Mouse (Mus musculus): ENCODE results near the gene Sp6.

Gene Sp6

DNA sequence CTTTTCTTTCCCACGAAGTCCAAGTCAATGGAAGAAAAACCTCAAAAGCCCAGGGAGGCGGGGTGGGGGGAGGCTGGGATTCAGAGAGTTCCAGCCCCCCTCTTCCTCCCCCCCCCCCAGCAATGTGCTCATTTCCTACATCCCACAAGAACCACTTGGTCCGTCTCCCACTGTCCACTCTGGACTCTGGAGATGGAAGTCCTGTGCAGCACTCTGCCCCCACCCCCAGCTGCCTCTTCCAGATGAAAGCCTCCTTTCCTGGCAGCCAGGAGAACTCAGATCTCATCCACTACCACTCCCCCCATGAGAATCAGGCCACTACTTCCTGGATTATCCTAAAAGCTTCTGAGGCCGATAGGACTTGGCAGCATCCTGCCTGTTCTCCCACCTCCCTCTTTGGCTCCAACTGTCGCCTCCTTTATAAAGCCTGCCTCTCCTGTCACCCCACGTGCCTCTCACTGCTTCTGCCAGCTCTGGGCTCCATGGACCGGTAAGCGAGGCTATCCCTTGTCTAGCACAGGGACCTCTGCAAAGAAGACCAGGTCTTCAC, at the start of gene Sp6:
TSS of gene Sp6 (plus strand) at position 274 of the 550 bp plus-strand sequence.
- DNase-seq (ENCODE audit: inconsistent ontology term) = no peak

DNA sequence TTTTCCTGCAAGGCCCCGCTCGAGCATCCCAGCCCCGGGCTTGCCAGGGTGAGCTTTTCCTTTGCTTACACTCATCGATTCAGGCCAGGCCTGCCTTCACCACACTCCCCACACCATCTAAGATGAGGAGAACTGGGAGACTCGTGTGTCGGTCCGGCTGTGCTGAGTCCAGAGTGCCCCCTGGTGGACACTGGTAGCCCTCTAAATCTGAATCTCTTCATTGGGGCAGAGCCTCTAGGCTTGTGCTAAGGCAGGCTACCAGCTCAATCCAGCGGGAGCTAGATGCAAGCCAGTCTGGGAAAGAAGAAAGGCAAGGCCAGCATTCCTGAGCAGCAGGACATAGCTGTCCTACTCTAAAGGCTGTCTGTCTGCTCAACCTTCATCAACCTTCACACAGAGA, 49.6 kb upstream of the Sp6 start:
- DNase-seq (ENCODE audit: inconsistent ontology term) = peak; percentile 83

DNA sequence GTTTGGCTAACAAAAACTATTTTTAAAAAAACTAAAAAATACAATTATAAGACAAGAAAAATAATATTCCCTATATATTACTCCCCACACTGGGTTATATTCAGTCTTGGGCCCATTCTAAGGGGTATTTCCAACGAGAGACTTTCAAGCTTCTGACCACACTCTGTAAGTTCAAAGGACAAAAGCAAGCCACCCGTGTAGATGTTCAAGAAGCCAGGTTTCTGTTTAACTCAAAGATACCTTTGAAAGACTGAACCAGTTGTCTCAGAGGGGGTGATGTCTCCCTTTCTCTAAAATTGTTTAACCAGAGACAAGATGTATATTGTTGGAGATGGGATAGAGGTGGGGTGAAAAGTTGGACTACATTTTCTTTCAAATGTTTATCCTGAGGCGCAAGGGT, 47.0 kb upstream of the Sp6 start:
- no peak for DNase-seq (ENCODE audit: inconsistent ontology term)

DNA sequence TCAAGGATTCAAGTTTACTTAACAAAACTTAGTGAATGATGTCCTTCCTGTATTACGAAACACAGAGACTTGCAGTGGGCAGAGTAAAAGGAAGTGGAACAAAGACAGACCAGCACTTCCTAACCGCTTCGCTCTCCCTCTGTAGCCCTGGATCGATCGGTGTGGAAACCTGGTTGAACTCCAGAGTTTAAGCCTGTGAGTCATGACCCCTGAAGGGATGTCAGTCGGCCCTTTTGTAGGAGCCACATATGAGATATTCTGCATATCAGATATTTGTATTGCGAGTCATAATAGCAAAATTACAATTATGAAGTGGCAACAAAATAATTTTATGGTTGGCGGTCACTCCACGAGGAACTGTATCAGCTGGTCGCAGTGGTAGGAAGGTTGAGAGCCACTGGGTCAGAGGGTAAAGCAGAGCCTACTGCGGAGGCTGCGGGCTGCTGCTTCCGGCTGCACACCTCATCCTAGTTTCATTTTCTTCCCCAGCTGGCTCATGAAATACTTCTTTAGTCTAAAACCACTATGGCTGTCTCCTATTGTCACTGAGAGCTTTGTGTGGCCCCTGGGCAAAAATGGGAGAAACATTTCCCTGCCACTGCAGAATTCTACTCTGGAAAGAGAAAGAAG, 46.2 kb upstream of the Sp6 start:
- DNase-seq (ENCODE audit: inconsistent ontology term) = peak; percentile 76

DNA sequence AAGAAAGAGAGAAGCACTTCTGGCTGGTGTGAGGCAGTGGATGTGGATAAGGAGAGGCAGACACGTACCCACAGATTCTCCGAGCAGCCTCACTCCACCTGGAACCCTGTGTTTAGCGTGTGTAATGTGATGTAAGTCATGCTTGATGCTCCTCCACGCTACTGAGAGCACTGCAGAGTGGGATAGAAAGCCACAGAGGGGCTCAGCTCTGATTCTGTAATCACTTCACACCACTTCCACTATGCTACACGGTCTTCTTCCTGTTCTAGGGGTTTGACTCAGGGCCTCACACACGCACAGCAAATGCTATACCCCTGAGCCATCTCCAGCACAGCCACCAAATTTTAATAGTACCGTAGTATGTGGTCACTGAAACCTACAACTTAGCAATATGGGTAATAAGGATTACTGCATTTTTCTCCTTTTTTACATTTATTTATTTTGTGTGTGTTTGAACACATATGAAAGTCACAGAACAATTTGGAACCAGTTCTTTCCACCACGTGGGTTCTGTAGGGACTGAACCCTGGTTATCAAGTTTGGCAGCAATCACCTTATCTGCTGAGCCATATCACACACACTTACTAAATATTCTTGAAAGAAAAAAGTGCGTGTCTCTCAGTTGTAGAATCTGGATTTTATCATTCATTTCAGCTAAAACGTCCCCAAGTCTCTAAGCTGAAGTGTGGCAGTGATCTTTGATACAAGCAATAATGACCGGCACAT, 45.5 kb upstream of the Sp6 start:
- DNase-seq (ENCODE audit: inconsistent ontology term) = no peak

DNA sequence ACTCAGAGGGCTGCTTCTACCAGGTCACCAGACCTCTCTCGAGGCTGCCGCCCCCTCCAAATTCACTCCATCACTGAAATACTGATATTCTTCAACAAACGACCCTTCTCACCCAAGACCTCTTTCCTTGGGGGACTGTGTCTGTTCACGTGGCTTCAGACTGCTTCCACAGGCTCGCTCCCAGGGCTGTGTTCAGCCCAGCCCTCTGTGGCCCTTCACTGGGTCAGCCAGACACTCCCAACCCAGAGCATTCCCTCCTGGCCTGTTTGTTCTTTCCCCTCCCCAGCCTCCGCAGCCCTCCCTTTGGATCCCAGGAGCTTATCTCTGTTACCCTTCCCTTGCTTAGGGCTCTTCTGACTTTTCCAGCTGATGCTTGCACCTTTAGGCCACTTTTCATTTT, 44.7 kb upstream of the Sp6 start:
- DNase-seq (ENCODE audit: inconsistent ontology term) = no peak

DNA sequence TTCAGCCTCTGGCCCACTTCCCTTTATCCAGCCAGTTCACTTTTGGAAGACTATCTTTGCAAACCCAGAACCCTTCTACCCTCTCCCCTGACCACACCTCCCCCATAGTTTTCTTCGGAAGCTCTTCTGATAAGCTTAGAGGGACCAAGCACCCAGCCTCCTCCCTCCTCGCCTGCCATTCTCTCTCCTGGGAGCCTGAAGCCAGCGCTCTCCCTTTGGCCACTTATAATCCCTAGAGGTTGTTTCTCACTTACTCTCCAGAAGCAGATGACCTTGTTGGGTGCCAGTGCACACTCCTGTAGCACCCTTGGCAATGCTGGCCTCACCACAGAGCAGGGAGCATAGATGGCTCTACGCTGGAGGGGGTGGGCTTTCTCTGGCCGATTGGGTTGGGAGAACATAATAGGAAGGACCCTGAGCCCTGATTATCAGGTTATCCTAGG, 43.9 kb upstream of the Sp6 start:
- no peak for DNase-seq (ENCODE audit: inconsistent ontology term)

DNA sequence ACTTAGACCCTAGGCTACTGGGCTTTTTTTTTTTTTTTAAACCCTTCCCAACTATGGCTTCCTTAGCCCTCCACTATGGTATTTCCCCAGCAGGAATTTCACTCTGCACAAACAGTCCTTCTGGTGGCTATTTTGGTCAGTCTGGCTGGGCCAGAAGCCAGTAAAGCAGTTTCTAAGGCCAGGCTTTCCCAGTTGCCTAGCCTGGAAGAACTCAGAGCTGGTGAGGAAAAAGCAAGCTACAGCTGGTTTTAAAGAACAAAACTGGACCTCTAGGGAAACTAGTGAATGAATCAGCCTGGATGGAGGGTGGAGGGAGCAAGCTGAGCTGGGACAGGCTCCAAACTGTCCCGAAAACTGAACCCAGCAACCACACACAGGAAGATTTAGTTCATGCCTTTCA, 43.4 kb upstream of the Sp6 start:
- peak; percentile 62 for DNase-seq (ENCODE audit: inconsistent ontology term)

DNA sequence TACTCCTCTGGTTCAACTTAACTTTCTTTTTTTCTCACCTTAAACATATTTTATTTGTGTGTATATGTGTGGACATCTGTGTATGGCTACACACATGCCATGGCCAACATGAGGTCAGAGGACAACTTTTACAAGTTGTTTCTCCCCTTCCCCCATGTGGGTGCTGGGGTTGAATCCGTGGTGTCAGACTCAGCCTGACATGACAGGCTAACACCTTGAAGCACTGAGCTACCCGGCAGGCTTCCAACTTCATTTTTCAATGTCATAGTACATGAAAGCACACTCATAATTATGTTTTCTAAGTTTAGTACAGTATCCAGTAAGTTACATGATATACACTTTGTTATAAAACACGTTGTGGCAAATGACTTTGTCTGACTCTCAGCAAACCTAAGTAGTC, 42.9 kb upstream of the Sp6 start:
- no peak for DNase-seq (ENCODE audit: inconsistent ontology term)

DNA sequence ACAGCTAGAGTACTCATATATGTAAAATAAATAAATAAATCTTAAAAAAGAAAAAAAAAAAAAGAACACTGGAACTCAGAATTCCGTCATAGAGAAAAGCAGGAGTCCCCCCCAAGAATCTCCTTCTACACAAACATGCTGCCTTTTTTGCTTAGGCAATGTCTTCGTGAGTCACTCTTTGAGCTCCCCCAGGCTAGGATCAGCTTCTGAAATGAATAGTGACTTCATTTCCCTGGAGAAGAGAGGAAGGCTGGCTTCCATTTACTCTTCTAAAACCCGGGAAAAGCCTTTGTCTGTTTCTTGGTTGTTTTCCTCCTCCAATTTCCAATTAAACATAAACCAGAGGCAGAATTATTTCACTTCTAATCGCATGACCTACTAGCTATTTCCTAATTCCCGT, 40.3 kb upstream of the Sp6 start:
- no peak for DNase-seq (ENCODE audit: inconsistent ontology term)

DNA sequence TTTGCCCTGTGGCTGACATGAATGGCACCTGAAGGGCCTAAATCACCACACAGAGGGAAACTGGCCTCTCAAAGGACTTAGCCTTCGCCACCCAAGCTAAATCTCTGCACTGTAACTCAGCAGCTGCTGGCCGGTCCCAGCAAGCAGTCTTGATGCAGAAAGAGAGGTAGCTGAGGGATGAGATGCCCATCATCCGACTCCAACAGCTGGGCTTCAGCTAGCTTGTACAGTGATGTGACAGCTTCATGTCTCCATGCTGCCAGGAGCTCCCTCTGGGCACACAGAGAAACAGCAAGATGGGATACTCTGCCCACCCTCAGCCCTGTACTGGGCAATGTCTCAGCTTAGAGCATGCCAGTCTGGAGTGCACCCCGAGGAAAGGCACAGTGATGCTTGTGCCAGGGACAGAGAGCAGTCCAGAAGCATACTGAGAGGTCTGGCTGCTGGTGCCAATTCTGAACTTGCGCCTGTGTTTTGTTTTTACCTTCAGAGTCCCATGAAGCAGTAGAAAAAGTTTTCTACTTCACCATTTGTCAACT, 39.7 kb upstream of the Sp6 start:
- no peak for DNase-seq (ENCODE audit: inconsistent ontology term)

DNA sequence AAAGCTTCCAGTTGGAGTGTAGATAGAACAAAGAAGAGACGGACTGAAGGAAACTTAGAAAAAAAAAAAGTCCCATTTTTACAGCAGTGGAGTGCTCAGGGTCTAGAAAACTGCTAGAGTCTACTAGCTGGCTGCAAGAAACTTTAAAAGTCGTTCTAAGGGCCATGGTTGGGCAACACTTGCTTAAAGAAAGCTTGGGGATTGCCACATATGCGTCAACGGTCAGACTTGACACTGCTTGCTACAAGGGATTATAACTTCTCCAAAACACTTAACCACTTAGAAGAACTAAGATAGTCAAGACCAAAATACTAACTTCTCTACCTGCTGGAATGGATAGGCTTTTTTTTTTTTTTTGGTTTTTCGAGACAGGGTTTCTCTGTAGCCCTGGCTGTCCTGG, 38.4 kb upstream of the Sp6 start:
- DNase-seq (ENCODE audit: inconsistent ontology term) = no peak

DNA sequence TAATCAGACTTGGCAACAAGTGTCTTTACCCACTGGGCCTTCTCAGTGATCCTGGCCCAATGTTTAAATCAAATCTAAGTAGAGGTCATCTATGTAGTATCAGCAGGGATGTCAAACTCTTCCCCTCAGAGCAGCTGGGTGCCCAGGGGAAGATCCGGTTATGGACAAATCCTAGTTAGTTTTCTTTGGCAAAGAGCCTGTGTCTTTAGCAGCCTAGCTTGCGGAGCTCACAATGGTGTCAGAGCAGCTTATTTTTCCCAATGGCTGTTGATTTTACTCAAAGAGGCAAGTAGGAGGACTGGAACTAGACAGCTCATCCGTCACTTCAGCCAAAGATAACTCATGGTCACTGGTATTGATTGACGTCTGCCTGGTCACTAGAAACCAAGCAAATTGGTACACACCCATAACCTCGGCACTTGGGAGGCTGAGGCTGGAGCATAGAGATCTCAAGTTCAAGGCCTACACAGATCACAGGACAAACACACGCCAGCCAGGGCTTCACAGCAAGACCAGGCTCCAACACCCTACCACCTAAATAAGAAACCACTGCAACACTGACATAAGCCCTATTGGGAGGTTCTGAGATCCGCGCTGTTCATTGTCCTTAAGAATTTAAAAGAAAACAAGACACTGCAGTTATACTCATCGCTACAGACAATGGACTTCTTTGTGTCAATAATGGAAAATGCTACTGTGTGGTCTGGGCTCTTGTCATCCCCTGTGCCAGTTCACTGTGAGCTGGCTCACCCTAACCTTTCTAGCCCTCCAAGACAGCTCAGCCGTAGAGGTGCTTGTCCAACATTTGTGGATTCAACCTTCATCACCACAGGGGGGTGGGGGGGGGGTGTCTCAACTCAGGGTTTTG, 37.4 kb upstream of the Sp6 start:
- DNase-seq (ENCODE audit: inconsistent ontology term) = peak; percentile 88

DNA sequence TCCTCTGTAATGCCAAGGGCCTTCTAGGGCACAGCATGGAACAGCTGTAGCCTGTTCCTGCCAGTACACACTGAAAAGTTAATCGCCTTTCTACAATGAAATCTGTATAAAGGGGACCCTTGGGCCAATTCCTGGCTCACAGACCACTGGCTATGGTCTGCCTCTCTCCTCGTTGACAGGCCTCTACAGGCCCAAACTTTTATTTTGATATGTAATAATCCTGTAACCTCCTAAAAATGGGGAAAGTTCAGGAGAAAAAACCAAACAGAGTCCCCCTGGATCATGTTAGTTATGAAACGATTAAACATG, 36.9 kb upstream of the Sp6 start:
- DNase-seq (ENCODE audit: inconsistent ontology term) = no peak

DNA sequence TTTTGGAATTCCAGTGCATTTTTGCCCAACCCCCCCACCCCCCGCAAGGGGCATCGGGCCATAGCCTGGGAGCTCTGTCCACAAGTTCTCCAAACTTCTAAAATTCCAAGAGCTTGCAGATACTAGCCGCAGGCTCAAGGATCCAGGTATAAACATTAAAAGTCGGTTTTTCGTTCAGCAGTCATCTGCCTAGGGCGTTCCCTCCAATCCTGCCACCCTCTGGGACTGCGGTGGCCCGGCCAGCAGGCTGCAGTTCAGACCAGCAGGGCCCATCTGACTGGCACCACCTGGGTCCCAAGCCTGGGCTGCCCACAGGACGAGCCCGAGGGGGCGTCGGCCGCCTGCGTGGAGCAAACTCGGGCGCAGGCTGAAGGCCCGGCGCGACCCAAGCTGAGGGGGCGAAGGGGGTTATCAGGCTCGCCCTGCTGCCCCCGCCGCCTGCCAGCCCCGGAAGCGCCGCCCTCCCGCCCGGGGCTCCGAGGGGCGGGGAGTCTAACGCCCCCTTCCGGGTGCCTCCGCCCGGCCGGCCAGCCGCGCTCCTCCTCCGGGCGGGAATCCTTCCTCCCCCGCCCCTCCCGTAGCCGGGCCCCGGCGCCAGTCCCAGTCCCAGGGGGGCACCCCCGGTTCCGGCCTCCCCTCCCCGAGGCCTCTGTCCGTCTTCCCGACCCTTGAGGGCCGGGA, 36.1 kb upstream of the Sp6 start:
- peak; percentile 98 for DNase-seq (ENCODE audit: inconsistent ontology term)

DNA sequence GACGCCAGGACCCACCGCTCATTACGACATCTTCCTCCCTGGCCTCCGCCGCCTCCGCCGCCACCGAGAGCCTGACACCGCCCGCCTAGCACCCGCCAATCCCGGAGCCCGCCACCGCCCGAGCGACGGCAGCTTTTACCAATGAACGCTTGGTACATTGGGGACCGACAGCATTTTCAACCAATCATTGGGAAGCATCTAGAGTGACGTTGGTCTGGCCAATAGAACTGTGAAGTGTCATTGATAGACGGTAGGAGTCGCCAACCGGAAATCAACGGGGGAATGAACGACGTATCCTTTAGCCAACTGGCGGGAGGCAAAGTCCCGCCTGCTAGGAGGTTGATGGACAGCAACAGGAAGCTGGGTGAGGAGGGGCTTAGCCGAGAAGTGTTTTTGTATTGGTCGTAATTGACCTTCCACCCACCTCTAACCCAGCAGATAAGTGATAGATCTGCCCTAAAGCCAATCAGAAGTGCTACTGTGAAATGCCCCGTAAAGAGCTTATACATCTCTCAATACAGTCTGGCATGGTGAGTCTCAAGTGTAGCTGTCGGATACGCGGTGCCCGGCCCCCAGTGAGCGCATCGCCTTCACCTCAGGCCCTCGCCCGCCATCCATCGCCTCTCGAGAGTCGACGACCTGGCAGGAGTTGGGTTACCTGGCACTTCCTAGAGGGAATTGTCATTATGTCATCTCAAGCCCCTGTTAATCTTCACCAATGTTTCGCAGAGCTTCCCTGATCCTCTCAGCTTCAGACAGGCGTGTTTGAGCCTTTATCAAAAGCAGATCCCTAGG, 35.4 kb upstream of the Sp6 start:
- DNase-seq (ENCODE audit: inconsistent ontology term) = peak; percentile 100

DNA sequence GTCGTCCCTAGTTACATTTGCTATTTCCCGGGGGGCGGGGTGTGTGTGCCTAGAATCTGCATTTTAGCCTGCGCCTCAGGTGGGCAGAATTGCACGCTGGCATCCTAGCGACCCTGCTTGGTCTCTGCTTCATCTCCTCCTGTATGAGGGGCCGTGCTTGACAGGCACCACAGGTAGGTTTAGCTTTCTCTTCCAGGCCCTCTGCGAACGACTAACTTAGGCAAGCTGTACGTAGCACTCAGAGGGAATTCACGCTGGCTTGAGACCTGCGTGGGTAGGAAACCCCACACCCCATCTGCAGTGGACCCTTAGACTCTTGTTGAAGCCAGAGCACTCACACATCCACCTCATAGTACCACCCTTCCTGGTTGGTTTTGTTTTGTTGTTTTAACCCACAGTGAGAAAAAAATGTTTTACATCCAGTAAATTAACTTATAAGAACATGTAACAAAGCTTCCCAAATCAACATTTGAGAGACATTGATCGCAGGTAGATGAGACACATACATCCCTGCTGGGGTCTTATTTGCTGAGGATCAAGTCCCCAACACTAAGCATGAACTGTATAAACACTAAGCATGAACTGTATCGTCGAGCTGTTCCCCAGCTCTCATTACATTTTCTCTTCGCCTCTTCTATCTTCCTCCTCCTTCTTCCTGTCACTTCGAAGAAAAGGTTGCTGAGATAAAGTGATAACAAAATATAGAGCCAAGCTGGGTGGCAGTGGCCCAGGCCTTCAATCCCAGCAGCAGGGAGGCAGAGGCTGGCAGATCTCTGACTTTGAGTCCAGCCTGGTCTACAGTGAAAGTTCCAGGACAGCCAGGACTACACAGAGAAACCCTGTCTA, 34.6 kb upstream of the Sp6 start:
- no peak for DNase-seq (ENCODE audit: inconsistent ontology term)

DNA sequence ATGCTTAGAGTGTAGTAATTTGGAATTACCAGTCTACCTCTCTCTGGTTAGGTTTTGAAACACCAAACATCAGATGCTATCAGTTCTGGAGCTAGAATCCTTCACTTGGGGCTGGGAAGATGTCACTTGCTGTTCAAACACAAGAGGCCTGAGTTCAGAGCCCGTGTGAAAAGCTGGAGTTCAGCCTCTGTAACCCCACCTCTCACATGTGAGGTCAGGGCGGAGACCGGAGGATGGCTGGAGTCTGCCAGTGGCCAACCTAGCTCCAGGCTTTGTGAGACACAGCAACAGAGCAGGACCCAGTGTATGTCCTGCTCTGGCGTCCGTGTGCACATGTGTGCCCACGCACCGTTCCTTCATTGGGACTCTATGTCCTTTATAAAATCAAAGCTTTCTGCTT, 33.9 kb upstream of the Sp6 start:
- DNase-seq (ENCODE audit: inconsistent ontology term) = no peak

DNA sequence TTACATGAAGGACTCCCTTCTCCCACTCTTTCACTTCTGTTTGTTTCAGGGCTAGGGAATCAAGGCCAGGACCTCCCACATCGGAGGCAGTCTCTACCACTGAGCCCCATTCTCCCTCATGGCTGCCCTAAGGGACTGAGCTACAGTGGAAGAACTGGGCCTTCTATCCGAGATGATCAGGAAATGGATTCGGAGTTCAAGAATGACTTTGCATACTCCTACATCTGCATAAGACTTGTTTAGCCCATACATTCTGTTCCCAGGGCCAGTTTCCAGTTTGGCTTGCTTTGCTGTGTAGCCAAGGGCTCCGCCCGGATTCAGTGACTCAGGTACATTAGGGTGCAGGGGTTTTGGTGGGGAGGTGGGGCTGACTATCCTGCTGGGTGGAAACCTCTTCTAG, 33.2 kb upstream of the Sp6 start:
- no peak for DNase-seq (ENCODE audit: inconsistent ontology term)

DNA sequence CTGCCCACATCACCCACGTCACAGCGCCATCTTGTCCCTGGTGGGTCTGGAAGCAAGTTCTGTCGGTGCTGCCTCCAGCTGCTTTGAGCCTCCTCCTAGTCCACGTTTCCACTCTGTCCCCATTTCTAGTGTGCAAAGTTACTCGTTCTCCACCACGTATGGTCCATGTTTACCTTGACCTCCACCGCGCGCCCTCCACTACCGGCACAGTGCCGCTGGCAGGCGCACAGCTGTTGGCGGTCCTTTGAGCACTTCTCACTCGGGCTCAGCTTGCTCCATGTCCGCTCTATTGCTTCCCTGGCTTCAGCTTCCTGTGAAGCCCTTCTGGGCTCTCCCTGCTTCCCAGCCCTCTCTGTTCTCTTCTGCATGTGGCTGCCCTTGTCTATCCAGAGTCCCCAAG, 31.7 kb upstream of the Sp6 start:
- no peak for DNase-seq (ENCODE audit: inconsistent ontology term)
